Mouse (Mus musculus) CH12.LX (cell line): ENCODE measurements at regions not wholly inside any gene's neighbourhood (a gene's known extent, or its start where the extent isn't known, plus 50 kb on each side); places are given as distances from the start of the nearest gene placed in this dataset.
A peak's percentile ranks its signal among the peaks of the same experiment; 100 is the strongest.

Experiments used
- DNase-seq: peaks from one replicate; pipeline ENCODE4 v3.0.0-alpha.2; 2013; ENCODE audit errors: extremely low read depth
- H3K27ac ChIP-seq: 2 replicates; pipeline ENCODE4 v1.5.1; 2012; ENCODE audit warnings: low read depth, mild to moderate bottlenecking, control low read depth, moderate library complexity; ENCODE audit not compliant: insufficient read depth
- H3K27me3 ChIP-seq: replicated peaks from 2 replicates; pipeline ENCODE3; 2012; ENCODE audit warnings: inconsistent platforms
- H3K36me3 ChIP-seq, 2 experiments: replicated peaks in 1 of 2; 2 replicates each; pipeline versions ENCODE3 to v1.6.1; 2012; ENCODE audit warnings: inconsistent platforms in 1 of 2, low read length in 1 of 2, mild to moderate bottlenecking in 1 of 2, mixed read lengths in 1 of 2, moderate library complexity in 1 of 2; ENCODE audit not compliant: control insufficient read depth in 1 of 2, insufficient read depth in 1 of 2
- H3K4me1 ChIP-seq, 2 experiments: 2 replicates each; pipeline ENCODE4 v1.6.1; 2012; ENCODE audit warnings: inconsistent platforms in 1 of 2, moderate library complexity in 1 of 2; ENCODE audit not compliant: insufficient read depth in 2 of 2, control insufficient read depth in 1 of 2
- H3K4me2 ChIP-seq: 2 replicates; pipeline ENCODE4 v1.6.1; 2012; ENCODE audit warnings: low read depth, mild to moderate bottlenecking, control low read depth; ENCODE audit not compliant: poor library complexity, insufficient read depth, severe bottlenecking
- H3K4me3 ChIP-seq, 3 experiments: fragments of 150-350 bp in 1 of 3; sonication (generic) in 1 of 3; replicated peaks in 1 of 3; 2 replicates each; pipeline versions ENCODE3 to v1.5.1; 2011 to 2012; ENCODE audit warnings: low read depth in 2 of 3, low read length in 2 of 3, mild to moderate bottlenecking in 2 of 3, moderate library complexity in 2 of 3, control low read depth in 1 of 3, improper control_type of control experiment in 1 of 3, inconsistent platforms in 1 of 3, mixed read lengths in 1 of 3; ENCODE audit not compliant: poor library complexity in 1 of 3
- H3K79me2 ChIP-seq: replicated peaks from 2 replicates; pipeline ENCODE4 v1.6.1; 2012; ENCODE audit warnings: mild to moderate bottlenecking, moderate library complexity; ENCODE audit not compliant: control insufficient read depth, poor library complexity, insufficient read depth, severe bottlenecking; ENCODE audit errors: extremely low read depth
- H3K9ac ChIP-seq: 2 replicates; pipeline ENCODE4 v1.6.1; 2012; ENCODE audit warnings: low read depth, mild to moderate bottlenecking, control low read depth, moderate library complexity; ENCODE audit not compliant: insufficient read depth
- H3K9me3 ChIP-seq: replicated peaks from 2 replicates; pipeline ENCODE3; 2012; ENCODE audit warnings: low read length, inconsistent platforms, mixed read lengths
- BHLHE40 ChIP-seq: IDR thresholded peaks from 2 replicates; pipeline ENCODE4 v1.6.1; 2011; ENCODE audit warnings: mild to moderate bottlenecking, low read depth, low read length, improper control_type of control experiment
- CHD1 ChIP-seq: IDR thresholded peaks from 2 replicates; pipeline ENCODE4 v1.6.1; 2012; ENCODE audit warnings: low read depth, low read length, improper control_type of control experiment, inconsistent platforms
- CHD2 ChIP-seq: IDR thresholded peaks from 2 replicates; pipeline ENCODE4 v1.6.1; 2011; ENCODE audit warnings: low read length, improper control_type of control experiment
- CTCF ChIP-seq, 2 experiments: IDR thresholded peaks in 1 of 2; conservative IDR thresholded peaks in 1 of 2; 2 replicates each; pipeline ENCODE4 v1.5.1; 2011 to 2012; ENCODE audit warnings: low read depth in 2 of 2, low read length in 2 of 2, improper control_type of control experiment in 1 of 2, inconsistent platforms in 1 of 2, mild to moderate bottlenecking in 1 of 2, moderate library complexity in 1 of 2
- E2F4 ChIP-seq: IDR thresholded peaks from 2 replicates; pipeline ENCODE4 v1.6.1; 2011; ENCODE audit warnings: low read depth, low read length, improper control_type of control experiment; ENCODE audit not compliant: insufficient replicate concordance
- ELF1 ChIP-seq: IDR thresholded peaks from 2 replicates; pipeline ENCODE4 v1.6.1; 2014; ENCODE audit warnings: low read depth, mild to moderate bottlenecking, inconsistent platforms, low read length, improper control_type of control experiment
- EP300 ChIP-seq: IDR thresholded peaks from 2 replicates; pipeline ENCODE4 v1.6.1; 2011; ENCODE audit warnings: low read length, improper control_type of control experiment
- ETS1 ChIP-seq: conservative IDR thresholded peaks from 2 replicates; pipeline ENCODE4 v1.6.1; 2012; ENCODE audit warnings: low read depth, mild to moderate bottlenecking, inconsistent platforms, low read length, improper control_type of control experiment, moderate library complexity
- GABPA ChIP-seq: IDR thresholded peaks from 2 replicates; pipeline ENCODE4 v1.6.1; 2012; ENCODE audit warnings: low read depth, low read length, improper control_type of control experiment, inconsistent platforms; ENCODE audit not compliant: insufficient replicate concordance
- HCFC1 ChIP-seq: IDR thresholded peaks from 2 replicates; pipeline ENCODE4 v1.6.1; 2012; ENCODE audit warnings: low read depth, mild to moderate bottlenecking, inconsistent platforms, low read length, improper control_type of control experiment
- IRF4 ChIP-seq: IDR thresholded peaks from 2 replicates; pipeline ENCODE4 v1.6.1; 2014; ENCODE audit warnings: low read depth, mild to moderate bottlenecking, inconsistent platforms, low read length, improper control_type of control experiment
- JUN ChIP-seq: IDR thresholded peaks from 2 replicates; pipeline ENCODE4 v1.6.1; 2011; ENCODE audit warnings: low read depth, mild to moderate bottlenecking, low read length, improper control_type of control experiment, moderate library complexity; ENCODE audit not compliant: insufficient read depth
- JUND ChIP-seq: conservative IDR thresholded peaks from 2 replicates; pipeline ENCODE4 v1.6.1; 2011; ENCODE audit warnings: low read depth, low read length, improper control_type of control experiment
- MAFK ChIP-seq: IDR thresholded peaks from 2 replicates; pipeline ENCODE4 v1.6.1; 2011; ENCODE audit warnings: low read length, improper control_type of control experiment; ENCODE audit not compliant: insufficient replicate concordance
- MAZ ChIP-seq: IDR thresholded peaks from 2 replicates; pipeline ENCODE4 v1.6.1; 2012; ENCODE audit warnings: low read depth, mild to moderate bottlenecking, inconsistent platforms, low read length, improper control_type of control experiment, moderate library complexity
- MEF2A ChIP-seq: IDR thresholded peaks from 2 replicates; pipeline ENCODE4 v1.6.1; 2014; ENCODE audit warnings: low read depth, mild to moderate bottlenecking, inconsistent platforms, low read length, improper control_type of control experiment, borderline replicate concordance
- MXI1 ChIP-seq: IDR thresholded peaks from 2 replicates; pipeline ENCODE4 v1.6.1; 2011; ENCODE audit warnings: mild to moderate bottlenecking, low read depth, low read length, improper control_type of control experiment
- MYC ChIP-seq: IDR thresholded peaks from 2 replicates; pipeline ENCODE4 v1.6.1; 2011; ENCODE audit warnings: low read depth, mild to moderate bottlenecking, improper control_type of control experiment, low read length
- PAX5 ChIP-seq: IDR thresholded peaks from 2 replicates; pipeline ENCODE4 v1.6.1; 2012; ENCODE audit warnings: low read length, inconsistent platforms, mixed read lengths
- POLR2A ChIP-seq: IDR thresholded peaks from 2 replicates; pipeline ENCODE4 v1.6.1; 2011; ENCODE audit warnings: low read depth, mild to moderate bottlenecking, improper control_type of control experiment, low read length
- POLR2AphosphoS2 ChIP-seq: IDR thresholded peaks from 2 replicates; pipeline ENCODE4 v1.6.1; 2011; ENCODE audit warnings: low read depth, low read length, improper control_type of control experiment
- RAD21 ChIP-seq: IDR thresholded peaks from 2 replicates; pipeline ENCODE4 v1.6.1; 2011; ENCODE audit warnings: low read depth, mild to moderate bottlenecking, low read length, improper control_type of control experiment, moderate library complexity
- RCOR1 ChIP-seq: conservative IDR thresholded peaks from 2 replicates; pipeline ENCODE4 v1.6.1; 2012; ENCODE audit warnings: low read depth, mild to moderate bottlenecking, inconsistent platforms, low read length, improper control_type of control experiment
- SIN3A ChIP-seq: IDR thresholded peaks from 2 replicates; pipeline ENCODE4 v1.6.1; 2012; ENCODE audit warnings: low read length, improper control_type of control experiment, inconsistent platforms
- SMC3 ChIP-seq: IDR thresholded peaks from 2 replicates; pipeline ENCODE4 v1.6.1; 2011; ENCODE audit warnings: low read depth, low read length, improper control_type of control experiment
- TBP ChIP-seq: conservative IDR thresholded peaks from 2 replicates; pipeline ENCODE4 v1.6.1; 2011; ENCODE audit warnings: low read depth, low read length, improper control_type of control experiment
- TCF12 ChIP-seq: IDR thresholded peaks from 2 replicates; pipeline ENCODE4 v1.6.1; 2014; ENCODE audit warnings: low read depth, mild to moderate bottlenecking, inconsistent platforms, low read length, improper control_type of control experiment
- USF1 ChIP-seq: IDR thresholded peaks from 2 replicates; pipeline ENCODE4 v1.6.1; 2014; ENCODE audit warnings: low read depth, mild to moderate bottlenecking, inconsistent platforms, low read length, improper control_type of control experiment
- USF2 ChIP-seq: conservative IDR thresholded peaks from 2 replicates; pipeline ENCODE4 v1.6.1; 2011; ENCODE audit warnings: low read depth, low read length, improper control_type of control experiment
- ZC3H11A ChIP-seq: IDR thresholded peaks from 2 replicates; pipeline ENCODE4 v1.6.1; 2012; ENCODE audit warnings: low read depth, mild to moderate bottlenecking, inconsistent platforms, low read length, improper control_type of control experiment
- ZKSCAN1 ChIP-seq: IDR thresholded peaks from 2 replicates; pipeline ENCODE4 v1.6.1; 2012; ENCODE audit warnings: low read depth, inconsistent platforms, low read length, improper control_type of control experiment, borderline replicate concordance
- ZMIZ1 ChIP-seq: IDR thresholded peaks from 2 replicates; pipeline ENCODE4 v1.6.1; 2012; ENCODE audit warnings: low read depth, mild to moderate bottlenecking, inconsistent platforms, low read length, improper control_type of control experiment
- ZNF384 ChIP-seq: IDR thresholded peaks from 2 replicates; pipeline ENCODE4 v1.6.1; 2012; ENCODE audit warnings: low read depth, low read length, improper control_type of control experiment, inconsistent platforms
- dilution Hi-C: fragments of 300-500 bp; cut with MboI; formaldehyde crosslinking; loops from 2 replicates; pipeline ENCODE4 v1.14.3; 2020; ENCODE audit warnings: low sequenced_read_pairs; ENCODE audit not compliant: extremely low pct_unique_long_range_greater_than_20kb, extremely low pct_ligation_motif_present
- in situ Hi-C: fragments of 300-500 bp; cut with MboI; formaldehyde crosslinking; loops from 3 replicates; pipeline ENCODE4 v1.14.3; 2019; ENCODE audit warnings: low sequenced_read_pairs, low pct_ligation_motif_present, low pct_unique_long_range_greater_than_20kb, mixed read lengths

DNA sequence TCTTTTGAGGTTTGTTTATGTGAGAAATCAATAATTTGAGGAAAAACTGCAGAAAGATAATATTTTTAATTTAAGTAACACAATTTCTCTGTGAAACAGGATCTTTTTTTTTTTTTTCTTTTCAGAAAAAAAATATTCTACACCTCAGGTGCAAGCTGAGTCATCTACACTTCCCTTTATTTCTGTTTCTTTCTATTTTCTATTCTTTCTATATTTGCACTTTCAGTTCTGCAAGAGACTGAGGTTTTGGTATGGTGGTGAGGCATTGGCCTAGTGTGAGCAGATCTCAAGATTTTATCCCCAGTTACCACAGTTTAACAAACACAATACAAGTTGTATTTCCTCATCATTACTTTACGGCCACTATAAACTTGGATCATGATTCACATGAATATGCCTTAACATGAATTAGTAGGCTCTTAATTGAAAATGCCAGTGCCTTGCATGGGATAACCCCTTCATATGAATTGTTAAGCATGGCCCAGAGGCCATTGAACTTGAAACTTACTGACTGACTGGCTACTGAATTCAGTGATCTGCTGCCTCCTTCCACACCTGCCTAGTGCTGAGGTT is 1278.1 kb downstream of the Stim2 start:
- Histone ChIP-seq H3K4me1 (peaks cover 10 to 26% of the 10 kb centered on the region in 2 experiments; a peak in 3 of 4 replicates), H3K36me3 (no peaks in the 10 kb centered on the region), H3K4me2 (peak overlapping the region; percentile 44; the same call in 1 of the 2 replicates), H3K27me3 (no peaks in the 10 kb centered on the region), H3K9me3 (no peaks in the 10 kb centered on the region), H3K27ac (peak overlapping the region; percentile 85), H3K9ac (no peak overlapping the region), H3K79me2 (no peaks in the 10 kb centered on the region), H3K4me3 (no peak overlapping the region)
- in situ Hi-C loops, result no loop called here
- TF ChIP-seq RCOR1 (peak; percentile 95), ETS1 (peak; percentile 82), ELF1 (0 out of 2 replicates have a peak, but pooled peaks have one; percentile 14), RAD21 (peak; percentile 6; the same call in 1 of the 2 replicates), MAZ (0 out of 2 replicates have a peak, but pooled peaks have one; percentile 32), CHD2 (peak; percentile 67), CHD1 (no peak), PAX5 (no peak), USF1 (no peak), ZMIZ1 (no peak), ZKSCAN1 (no peak; the same call in 1 of the 2 replicates), BHLHE40 (peak; percentile 77), IRF4 (peak; percentile 93), POLR2A (no peak), TCF12 (peak; percentile 88), POLR2AphosphoS2 (no peak), JUN (peak; percentile 95), MXI1 (no peak), MEF2A (peak; percentile 98), ZC3H11A (no peak), USF2 (no peak), SMC3 (peak; percentile 7; the same call in 1 of the 2 replicates), HCFC1 (peak; percentile 45; the same call in 1 of the 2 replicates), EP300 (peak; percentile 97), GABPA (no peak), JUND (peak; percentile 93), TBP (0 out of 2 replicates have a peak, but pooled peaks have one; percentile 6), SIN3A (no peak; the same call in none of the 2 replicates), E2F4 (0 out of 2 replicates have a peak, but pooled peaks have one; percentile 81), MYC (peak; percentile 59), CTCF (conservative IDR thresholded peaks at IDR 0.05 in 1 of 2, IDR thresholded peaks at IDR 0.05 in 1 of 2; ENCODE audit: low read depth in 2 of 2, low read length in 2 of 2) (no peak), MAFK (peak; percentile 69), ZNF384 (peak; percentile 99)
- dilution Hi-C loops, result no loop called here
- peak; percentile 83 for DNase-seq
